Mouse (Mus musculus): ENCODE measurements at regions not wholly inside any gene's neighbourhood (a gene's known extent, or its start where the extent isn't known, plus 50 kb on each side); places are given as distances from the start of the nearest gene placed in this dataset.

DNA sequence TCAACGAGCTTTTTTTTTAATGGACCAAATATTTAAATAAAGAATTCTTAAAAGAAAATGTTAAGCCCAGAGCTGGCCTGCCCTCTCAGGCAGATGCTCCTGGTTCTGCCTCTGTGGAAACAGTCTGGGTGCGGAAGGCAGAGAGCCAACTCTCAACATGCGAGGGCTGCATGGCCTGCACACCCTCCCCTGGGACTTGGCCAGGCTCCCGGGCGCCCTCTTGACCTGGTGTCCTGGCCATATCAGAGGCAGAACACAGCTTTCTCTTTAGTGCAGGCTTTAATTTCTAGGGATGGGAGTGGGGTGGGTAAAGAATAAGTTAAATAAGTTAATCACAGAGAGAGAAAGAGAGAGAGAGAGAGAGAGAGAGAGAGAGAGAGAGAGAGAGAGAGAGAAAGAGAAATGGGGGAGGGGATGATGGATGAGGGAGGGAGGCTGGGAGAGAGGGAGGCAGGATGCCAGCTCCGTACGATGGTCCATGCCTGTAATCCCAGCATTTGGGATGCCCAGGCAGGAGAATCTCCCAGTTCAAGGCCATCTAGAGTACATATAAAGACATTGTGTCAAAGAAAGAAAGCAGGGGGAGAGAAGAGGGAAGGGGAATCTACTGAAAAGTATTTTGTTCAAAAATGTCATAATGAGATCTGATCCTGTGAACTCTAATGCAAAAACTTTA, 123.2 kb upstream of the Plekha5 start:
- no peak for DNase-seq (ENCODE audit: low spot score in 2 of 2)

DNA sequence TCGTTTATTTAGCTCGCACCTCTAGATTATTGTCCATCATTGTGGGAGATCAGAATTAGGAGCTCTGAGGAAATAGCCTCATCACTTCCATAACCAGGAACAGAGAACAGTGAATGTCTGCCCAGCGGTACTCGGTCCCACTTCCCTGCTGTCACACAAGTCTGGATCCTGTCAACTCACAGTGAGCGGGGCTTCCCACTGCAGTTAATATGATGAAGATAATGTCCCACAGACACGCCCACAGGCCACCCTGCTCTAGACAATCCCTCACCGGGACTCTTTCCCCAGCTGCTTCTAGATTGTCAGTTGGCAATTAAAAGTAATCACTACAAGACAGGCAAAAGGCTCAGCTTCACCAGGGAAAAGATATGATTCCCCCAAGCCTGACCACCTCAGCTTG, 124.2 kb upstream of the Plekha5 start:
- DNase-seq (ENCODE audit: low spot score in 2 of 2) = no peak

DNA sequence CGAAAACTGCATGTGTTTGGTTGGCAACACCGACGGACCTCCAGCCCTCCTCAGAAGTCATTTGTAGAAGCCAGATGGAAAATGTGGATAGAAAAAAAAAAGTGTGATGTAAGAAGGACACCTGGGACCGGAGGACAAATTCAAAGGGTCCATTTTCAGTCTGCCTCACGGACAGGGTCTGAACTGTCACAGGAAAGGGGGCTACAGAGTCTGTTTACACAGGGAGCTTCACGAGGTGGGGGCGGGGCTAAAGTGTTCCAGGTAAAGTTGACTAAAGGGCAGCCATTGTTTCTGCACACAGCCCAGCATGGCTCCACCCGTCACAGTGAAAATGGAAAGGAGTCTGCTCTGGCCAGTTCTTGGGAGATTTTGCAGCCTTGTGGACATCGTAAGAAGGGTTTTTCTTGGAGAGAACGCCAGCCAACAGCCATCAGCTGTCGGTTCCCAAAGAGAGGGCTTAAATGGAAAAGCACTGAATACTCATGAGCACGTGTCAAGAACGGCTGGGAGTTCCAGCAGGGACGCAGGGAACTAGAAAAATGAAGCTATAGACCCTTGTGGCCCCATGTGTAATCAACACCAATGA, 125.8 kb upstream of the Plekha5 start:
- DNase-seq (ENCODE audit: low spot score in 2 of 2) = no peak

DNA sequence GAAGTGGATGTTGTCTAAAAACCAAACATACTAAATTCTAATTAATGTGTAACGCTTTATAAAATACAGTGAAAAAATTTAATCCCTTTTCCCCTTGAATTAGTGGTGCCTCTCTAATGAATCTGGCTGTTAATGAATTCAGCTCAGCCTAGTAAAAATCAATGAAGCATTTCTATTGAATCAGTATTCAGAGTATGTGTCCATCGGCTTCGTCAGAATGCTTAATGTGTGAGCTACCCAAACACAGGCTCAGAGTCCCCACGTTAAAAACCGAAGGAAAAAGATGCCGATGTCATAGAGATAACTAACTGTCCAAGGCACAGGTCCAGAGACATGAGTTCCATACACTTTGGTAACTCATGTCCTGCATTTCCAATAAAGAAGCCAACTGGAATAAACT, 126.3 kb upstream of the Plekha5 start:
- DNase-seq (ENCODE audit: low spot score in 2 of 2) = no peak

DNA sequence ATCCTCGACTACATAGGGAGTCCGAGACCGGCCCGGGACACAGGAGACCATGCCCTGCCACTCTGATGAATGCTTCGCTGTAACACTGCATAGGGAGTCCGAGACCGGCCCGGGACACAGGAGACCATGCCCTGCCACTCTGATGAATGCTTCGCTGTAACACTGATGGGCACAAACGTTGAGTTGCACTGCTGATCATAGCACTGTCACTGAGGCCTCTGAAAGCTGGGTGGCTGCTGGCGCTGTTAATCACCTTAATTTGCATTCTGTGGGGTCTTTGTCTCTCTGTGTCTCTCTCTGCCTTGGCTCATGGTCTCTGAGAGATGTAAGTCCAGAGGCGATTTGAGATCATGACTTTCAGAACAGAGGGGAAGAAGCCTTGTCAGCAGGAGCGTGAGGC, 133.7 kb upstream of the Plekha5 start:
- no peak for DNase-seq (ENCODE audit: low spot score in 2 of 2)

DNA sequence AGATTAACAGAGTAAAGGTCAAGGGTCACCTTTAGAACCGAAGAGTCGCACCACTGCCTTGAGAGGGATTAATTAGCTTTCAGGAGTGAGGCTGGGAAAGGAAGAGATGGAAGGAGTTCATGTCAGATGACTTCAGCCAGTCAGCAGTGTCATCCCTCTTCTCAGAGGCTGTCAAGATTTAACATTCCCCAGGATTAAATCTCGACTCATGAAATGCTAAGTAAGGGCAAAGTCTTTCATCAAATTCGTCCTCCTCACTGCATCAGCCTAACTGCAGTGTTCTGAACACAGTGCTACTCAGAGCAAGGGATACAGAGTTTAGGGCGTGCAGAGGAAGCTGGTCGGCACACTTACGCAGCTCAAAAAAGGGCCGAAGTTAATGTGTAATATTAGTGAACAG, 135.1 kb upstream of the Plekha5 start:
- no peak for DNase-seq (ENCODE audit: low spot score in 2 of 2)

DNA sequence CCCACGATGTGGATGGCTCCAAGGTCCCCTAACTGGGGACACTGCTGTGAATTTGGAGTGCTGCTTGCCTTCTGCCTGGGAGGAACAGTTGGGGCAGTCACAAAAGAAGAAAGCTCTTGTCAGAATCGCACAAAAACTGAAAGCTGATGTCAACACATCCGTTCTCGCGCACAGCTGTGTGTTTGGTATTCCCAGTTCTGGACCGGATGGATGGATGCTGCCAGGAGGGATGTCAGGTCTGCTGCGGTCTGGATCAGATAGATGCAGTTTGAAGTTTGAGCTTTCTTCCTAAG, 141.6 kb upstream of the Plekha5 start:
- no peak for DNase-seq (ENCODE audit: low spot score in 2 of 2)

DNA sequence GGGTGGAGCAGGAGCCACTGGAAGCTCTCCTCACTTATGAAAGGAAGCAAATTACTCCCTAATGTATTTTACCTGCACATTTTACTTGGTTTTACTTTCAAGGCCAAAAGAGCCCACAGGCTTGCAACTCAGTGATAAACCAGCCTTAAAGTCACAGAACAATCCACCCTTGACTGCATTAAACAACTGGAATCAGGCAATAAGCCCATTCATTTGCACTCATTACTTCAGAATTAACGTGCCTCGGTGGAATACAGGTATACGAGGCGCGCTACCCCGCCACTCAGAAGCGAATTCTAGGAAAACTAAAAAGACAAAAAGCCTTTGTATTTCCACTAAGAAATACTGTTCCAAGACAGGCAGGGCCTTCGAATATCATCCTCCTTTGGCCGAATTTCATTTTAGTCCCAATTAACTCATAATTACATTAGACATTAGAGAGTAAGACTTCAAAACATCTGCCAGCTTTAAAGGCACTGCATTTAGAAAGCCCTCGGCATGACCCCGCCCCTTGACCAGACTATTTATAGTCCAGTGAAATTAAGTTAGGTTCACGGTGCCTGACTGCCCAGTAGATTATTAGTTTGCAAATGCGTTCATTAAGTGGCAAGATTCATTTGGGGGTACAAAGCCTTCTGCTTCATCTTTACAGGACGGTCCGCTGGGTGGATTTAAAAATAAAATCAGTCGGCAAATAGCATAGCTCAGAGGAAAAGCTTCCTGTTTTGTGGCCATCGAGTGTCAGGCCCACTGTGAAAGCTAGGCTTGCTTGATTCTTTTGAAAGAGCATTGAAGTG, 142.2 kb upstream of the Plekha5 start:
- DNase-seq (ENCODE audit: low spot score in 2 of 2) = no peak

DNA sequence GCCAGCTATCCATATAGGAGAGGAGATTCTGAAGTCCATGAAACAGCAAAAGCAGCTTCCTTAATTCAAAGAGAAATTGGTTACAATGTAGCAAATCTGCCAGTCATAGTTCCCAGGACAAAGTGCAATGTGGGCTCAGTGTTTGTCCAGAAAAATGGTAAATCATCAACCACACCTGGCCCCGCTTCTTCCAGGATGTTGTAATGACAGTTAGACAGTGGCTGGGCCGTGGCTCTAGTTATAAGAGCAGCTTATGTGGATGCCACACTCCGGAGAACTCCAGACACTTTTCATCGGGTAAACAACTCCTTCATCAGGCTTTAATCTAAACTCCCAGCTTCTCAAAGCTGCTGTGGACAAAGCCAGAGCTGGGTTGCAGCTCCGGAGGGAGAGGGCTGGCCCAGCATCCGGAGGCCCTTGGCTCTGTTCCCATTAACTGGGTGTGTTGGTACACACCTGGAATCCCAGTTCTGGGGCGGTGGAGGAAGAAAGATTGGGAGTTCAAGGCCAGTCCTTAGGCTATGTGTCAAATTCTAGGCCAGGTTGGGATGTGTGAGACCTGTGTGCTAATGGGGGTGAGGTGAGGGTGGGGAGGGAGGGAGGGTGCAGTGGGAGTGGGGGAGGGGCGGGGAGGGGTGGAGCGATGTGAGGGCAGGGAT, 142.9 kb upstream of the Plekha5 start:
- DNase-seq (ENCODE audit: low spot score in 2 of 2) = no peak

DNA sequence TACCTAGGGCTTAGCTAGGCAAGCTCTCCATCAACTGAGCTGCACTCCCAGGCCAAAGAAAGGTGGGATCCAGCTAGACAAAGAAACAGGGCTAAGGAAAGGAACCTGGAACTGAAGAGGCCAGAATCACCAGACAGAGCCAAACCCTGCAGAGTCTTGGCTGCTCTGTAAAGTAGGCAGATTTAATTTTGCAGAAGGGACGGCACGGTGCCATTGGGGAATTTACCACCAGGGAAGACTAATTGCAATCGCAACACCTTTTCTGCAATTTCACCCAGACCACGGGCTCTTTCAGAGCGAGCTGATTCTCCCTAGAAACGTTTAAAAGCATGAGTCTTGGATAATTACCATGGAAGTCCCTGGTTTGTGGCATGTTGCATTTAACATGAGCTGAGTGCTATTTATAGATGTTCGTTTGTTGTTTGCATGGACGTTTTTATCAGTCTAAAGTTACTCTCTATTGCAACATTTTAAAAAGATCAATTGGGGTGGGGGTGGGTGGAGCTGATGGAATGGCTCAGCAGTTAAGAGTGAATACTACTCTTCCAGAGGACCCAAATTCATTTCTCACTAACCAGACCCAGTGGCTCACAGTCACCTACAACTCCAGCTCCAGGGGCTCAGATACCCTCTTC, 144.0 kb upstream of the Plekha5 start:
- DNase-seq (ENCODE audit: low spot score in 2 of 2) = no peak

DNA sequence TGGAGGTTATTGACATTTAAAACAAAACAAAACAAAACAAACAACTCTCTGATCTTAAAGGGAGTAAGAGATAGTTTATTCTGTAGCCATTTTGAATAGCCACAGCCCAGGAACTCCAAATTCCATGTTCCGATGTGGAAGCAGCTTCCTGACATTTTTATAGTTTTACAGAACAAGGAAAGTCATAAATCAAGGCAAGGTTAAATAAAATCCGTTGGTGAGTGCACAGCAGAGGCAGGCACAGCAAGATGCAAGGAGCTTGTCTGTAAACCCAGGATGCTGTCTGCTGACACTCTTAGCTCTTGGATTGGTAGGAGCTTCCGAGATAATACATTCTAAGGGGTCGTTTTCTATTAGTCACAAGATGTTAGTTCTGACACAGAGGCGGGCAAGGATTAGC, 145.1 kb upstream of the Plekha5 start:
- no peak for DNase-seq (ENCODE audit: low spot score in 2 of 2)

DNA sequence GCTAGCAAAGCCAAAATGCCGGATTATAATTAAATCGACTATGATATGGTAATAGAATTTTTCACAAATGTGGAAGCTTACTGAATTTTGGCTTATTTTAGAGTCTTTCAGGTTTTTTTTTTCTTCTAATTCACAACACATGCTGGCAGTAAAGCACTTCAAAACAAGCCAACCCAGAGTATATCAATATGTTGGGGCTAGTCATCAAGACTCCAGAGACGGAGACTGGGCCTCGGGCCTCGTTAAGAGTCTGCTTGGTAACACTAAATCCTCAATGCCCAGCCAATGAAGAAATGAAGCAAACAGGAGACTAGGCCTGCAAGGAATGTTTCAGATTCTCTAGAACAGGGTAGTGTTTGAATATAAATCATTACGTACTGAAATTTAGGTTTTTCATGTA, 153.3 kb upstream of the Plekha5 start:
- DNase-seq (ENCODE audit: low spot score in 2 of 2) = no peak

DNA sequence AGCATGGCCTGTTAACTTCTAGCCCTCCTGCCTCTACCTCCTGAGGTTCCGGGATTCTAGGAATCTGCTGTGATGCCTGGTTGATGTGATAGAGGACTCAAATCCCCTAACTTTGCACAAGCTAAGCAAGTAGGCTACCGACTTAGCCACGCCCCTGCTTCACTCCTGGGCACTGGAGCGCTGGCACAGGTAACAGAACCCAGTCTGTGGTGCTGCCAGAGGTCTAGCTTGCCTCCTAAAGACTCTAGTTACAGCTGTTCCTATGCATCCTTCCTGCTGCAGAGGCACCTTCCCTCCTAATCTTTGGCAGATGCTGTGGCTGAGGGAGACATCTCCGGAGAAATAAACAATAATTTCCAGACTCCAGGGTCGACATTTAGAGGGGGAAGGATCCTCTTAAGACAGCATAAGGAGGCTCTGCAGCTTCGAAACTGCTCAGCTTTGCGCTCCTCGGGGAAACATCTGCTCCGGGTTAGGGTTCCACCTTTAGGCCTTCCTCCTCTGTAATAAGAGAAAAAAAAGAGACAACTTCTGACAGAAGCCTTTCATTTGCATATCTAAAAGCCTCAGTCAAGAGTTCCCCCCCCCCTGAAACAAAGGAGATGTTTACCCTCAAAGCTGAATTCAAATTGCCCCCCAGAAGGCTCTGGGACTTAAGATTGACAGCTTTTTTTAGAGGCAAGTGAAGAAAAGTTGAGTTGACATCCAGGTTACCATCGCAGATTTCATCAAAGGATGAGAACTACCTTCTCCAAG, 155.4 kb upstream of the Plekha5 start:
- DNase-seq (ENCODE audit: low spot score in 2 of 2) = no peak

DNA sequence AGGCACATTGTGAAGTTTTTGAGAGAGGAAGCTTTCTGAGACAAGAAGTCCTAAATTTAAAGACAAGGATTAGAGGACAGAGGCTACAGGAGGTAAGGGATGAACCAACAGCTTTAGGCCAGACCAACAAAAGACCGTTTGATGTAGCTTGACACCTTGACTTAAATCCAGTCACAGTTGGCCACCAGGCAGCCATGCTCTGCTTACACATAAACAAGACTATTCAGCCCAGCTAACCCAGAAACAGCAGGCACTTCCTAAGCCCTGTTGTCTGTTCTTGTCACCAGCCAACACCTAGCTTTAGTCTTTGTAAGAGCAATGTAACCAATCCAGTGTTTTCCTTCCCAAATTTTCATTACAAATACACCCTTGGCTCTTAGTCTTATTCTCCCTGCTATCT, 159.9 kb upstream of the Plekha5 start:
- no peak for DNase-seq (ENCODE audit: low spot score in 2 of 2)

DNA sequence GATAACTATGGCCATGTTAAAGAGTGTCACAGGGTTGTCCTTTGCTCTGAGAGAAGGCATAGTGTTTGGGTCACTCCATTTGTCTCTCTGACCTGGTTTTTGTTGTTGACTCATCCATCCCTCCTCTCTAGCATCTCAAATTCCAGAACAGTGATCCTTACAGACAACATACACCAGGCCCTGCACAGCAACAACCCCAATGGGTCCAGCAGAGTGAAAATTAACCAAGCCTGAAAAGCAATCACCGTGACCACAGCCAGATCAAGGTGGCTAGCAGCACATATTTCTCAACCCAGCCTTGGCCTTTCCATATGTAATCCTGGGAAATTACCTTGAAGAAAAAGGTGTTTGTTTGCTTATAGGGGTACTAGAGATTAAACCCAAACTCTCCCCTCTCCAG, 162.0 kb upstream of the Plekha5 start:
- DNase-seq (ENCODE audit: low spot score in 2 of 2) = no peak

DNA sequence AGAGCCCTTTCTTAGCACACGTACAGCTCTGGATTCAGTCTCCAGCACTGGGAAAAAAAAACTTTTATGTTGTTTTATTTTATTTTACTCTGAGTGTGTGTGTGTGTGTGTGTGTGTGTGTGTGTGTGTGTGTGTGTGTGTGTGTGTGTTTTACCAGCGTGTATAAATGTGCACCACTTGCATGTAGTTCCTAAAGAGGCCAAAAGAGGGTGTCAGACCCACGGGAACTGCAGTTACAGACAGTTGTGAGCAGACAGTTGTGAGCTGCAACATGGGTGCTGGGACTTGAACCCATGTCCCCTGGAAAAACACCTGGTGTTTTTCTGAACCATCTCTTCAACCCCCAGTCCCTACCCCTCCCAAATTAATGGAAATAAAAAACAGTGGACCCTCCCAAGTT, 165.1 kb upstream of the Plekha5 start:
- DNase-seq (ENCODE audit: low spot score in 2 of 2) = no peak

DNA sequence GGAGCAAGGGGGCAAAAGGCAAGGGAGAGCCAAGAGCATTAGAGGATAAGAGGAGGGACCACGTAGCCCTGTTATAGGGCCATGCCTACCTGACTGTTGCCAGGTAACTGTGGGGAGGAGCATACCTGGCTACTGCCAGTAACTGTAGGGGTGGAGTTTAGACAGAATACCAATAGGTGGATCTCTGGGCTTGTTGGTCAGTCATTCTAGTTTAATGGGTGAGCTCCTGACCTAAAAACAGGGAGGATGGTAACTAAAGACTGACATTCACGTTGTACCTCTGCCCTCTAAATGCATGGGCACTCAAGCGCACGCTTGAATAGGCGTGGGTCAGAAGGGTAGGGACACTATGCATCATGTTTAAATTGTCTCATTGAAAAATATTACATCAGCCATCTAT, 165.8 kb upstream of the Plekha5 start:
- DNase-seq (ENCODE audit: low spot score in 2 of 2) = no peak

DNA sequence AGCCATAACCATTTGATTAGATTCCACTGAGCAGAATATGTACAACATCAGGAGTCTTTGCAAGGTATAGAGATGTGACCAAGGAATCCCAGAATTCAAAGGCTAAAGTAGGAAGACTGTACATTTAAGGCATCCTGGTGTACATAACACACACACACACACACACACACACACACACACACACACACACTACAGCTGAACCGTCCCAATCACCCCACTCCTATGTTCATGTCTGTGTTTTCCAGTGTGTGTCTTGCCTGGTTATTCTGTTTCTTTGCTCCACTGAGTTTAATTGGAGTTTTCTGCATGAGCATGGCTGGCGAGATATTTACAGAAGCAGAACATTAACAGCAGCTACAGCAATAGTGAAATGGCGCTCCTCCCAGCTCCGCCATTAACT, 172.3 kb upstream of the Plekha5 start:
- no peak for DNase-seq (ENCODE audit: low spot score in 2 of 2)

DNA sequence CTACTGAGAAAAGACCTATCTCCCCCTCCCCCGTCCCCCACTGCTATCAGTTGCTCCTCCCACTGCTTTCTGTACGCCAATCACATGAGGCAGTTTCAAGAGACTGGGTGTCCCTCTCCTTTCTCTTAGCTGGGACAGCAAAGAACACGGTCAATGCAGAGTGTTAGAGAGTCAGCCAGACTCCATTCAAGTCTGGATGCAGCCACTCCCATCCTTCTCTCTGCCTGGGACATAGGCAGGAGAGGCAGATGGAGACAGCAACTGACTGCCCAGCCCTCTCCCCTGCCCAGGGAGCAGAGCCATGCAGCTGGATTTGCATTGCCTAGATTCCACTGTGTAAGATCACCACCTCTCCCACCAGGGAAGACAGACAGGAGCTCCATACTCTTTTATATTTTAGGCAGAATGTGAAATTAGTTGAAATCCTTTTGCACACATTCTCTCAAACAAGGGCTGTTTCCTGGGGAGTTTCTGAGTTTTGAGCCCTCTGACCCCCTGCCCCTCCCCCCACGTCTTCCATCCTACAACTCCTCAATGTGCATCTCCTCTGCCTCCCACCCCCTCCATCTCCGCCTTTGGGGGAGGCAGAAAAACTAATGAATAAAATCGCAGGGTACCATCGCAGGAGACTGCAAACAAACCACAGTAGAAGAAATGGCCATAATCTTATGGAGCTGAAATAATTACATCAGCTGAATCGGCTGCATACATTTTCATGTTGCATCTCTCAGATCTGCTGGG, 180.3 kb upstream of the Plekha5 start:
- no peak for DNase-seq (ENCODE audit: low spot score in 2 of 2)

DNA sequence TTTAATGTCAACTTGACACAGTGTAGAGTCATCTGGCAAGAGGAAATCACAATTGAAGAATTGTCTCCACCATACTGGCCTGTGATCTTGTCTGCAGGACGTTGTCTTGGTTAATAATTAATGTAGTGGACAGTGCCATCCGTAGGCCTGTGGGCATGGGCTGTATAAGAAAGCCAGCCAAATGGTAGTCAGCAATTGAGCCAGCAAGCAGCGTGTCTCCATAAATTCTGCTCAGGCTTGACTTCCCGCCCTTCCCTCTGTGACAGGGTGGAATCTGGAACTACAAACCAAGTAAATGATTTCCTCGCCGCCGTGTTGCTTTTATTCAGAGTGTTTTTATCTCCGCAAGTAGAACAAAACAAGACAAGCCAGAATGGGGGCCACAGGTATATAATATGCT, 184.5 kb upstream of the Plekha5 start:
- DNase-seq (ENCODE audit: low spot score in 2 of 2) = no peak

DNA sequence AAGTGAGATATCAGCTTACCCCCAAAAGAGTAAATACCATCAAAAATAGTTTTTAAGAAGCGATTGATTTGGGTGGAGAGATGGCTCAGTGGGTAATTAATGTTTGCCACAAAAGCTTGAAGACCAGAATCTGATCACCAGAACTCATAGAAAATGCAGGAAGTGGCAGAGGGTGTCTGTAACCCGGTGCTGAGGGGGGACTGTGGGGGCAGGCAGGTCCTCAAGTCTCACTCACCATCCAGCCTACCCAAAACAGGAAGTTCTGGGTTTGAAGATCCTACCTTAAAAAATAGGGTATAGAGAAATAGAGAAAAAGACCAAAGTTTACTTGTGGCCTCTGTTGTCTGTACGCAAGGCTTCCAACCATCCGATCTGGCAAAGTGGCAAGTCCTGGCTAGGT, 190.3 kb upstream of the Plcz1 start:
- DNase-seq (ENCODE audit: low spot score in 2 of 2) = no peak
